Mouse (Mus musculus): ENCODE data around the gene Sod1. TPM values are rescaled to one million over a fixed set of nuclear protein-coding genes. Genes with fewer than 3 reads are reported as not detected.

Sod1 gene
- 175 and 183 TPM in 2 replicates for total RNA-seq (2014; rRNA removed)
- 1,236 and 1,259 TPM in 2 replicates for polyA plus RNA-seq (2015; fragmentation: Nextera tagmentation; extraction: Ambion mirVana)

GRCm38 (mm10) chr16:90220026-90220891 lies at the start of gene Sod1:
TSS of gene Sod1 (plus strand) at chr16:90220754.
- Histone ChIP-seq H3K27ac (ENCODE audit: low read depth, low read length) (peak within 1 kb of the TSS; percentile 87), H3K9me3 (ENCODE audit: low read length) (no peaks in the 10 kb centered on the region), H3K4me3 (ENCODE audit: low read depth, low read length) (peak within 1 kb of the TSS; percentile 95), H3K27me3 (ENCODE audit: insufficient read depth, low read length) (no peaks in the 10 kb centered on the region), H3K4me2 (ENCODE audit: low read depth, low read length, poor library complexity, severe bottlenecking) (peak within 1 kb of the TSS; percentile 59), H3K9ac (replicated peaks; ENCODE audit: low read length, poor library complexity, severe bottlenecking) (peak within 1 kb of the TSS; percentile 94), H3K36me3 (ENCODE audit: insufficient read depth, low read length) (0 out of 2 replicates have a peak, but pooled peaks cover 5% of the 10 kb centered on the region), H3K4me1 (ENCODE audit: insufficient read depth, low read length) (peaks cover 8% of the 10 kb centered on the region; the same call in 1 of the 2 replicates)
- 1% methylated on average over 55 of the region's 63 CpGs for WGBS
- ATAC-seq (ENCODE audit: low FRiP score) = peak; percentile 92
- no peak for TF ChIP-seq CTCF (IDR thresholded peaks at IDR 0.05)
- DNase-seq (ENCODE audit: low spot score) = peak; percentile 94

- DNase-seq (ENCODE audit: low spot score) = peak; percentile 32
- H3K4me1 ChIP-seq (ENCODE audit: insufficient read depth, low read length) = 0 out of 2 replicates have a peak, but pooled peaks cover 2% of the 10 kb centered on the region
- no peak overlapping the region for H3K9ac ChIP-seq (replicated peaks; ENCODE audit: low read length, poor library complexity, severe bottlenecking)
- no peak overlapping the region for H3K4me3 ChIP-seq (ENCODE audit: low read depth, low read length)
- no peak overlapping the region for H3K27ac ChIP-seq (ENCODE audit: low read depth, low read length)
- 18% methylated on average over 8 of the region's 8 CpGs for WGBS
- H3K27me3 ChIP-seq (ENCODE audit: insufficient read depth, low read length) = no peaks in the 10 kb centered on the region
- H3K9me3 ChIP-seq (ENCODE audit: low read length) = no peaks in the 10 kb centered on the region
- no peak for TF ChIP-seq CTCF (IDR thresholded peaks at IDR 0.05)
- H3K36me3 ChIP-seq (ENCODE audit: insufficient read depth, low read length) = no peaks in the 10 kb centered on the region
- peak overlapping the region; percentile 9; the same call in 1 of the 2 replicates for H3K4me2 ChIP-seq (ENCODE audit: low read depth, low read length, poor library complexity, severe bottlenecking)
- peak; percentile 52; the same call in 1 of the 2 replicates for ATAC-seq (ENCODE audit: low FRiP score)
Measured at GRCm38 (mm10) chr16:90171416-90171815, 49.1 kb upstream of the Sod1 start.

- Histone ChIP-seq H3K4me2 (ENCODE audit: low read depth, low read length, poor library complexity, severe bottlenecking) (peak overlapping the region; percentile 21), H3K27ac (ENCODE audit: low read depth, low read length) (peak overlapping the region; percentile 57), H3K4me1 (ENCODE audit: insufficient read depth, low read length) (0 out of 2 replicates have a peak, but pooled peaks cover under 1% of the 10 kb centered on the region), H3K27me3 (ENCODE audit: insufficient read depth, low read length) (no peaks in the 10 kb centered on the region), H3K36me3 (ENCODE audit: insufficient read depth, low read length) (no peaks in the 10 kb centered on the region), H3K9me3 (ENCODE audit: low read length) (no peaks in the 10 kb centered on the region), H3K4me3 (ENCODE audit: low read depth, low read length) (no peak overlapping the region), H3K9ac (replicated peaks; ENCODE audit: low read length, poor library complexity, severe bottlenecking) (no peak overlapping the region)
- WGBS = 15% methylated on average over 10 of the region's 10 CpGs
- peak; percentile 86 for DNase-seq (ENCODE audit: low spot score)
- peak; percentile 84 for ATAC-seq (ENCODE audit: low FRiP score)
- TF ChIP-seq CTCF (IDR thresholded peaks at IDR 0.05) = peak; percentile 63
Measured at GRCm38 (mm10) chr16:90176472-90176871, 44.1 kb upstream of the Sod1 start.

GRCm38 (mm10) chr16:90177425-90177824 lies 43.1 kb upstream of the Sod1 start:
- H3K9me3 ChIP-seq (ENCODE audit: low read length) = no peaks in the 10 kb centered on the region
- no peak overlapping the region for H3K27ac ChIP-seq (ENCODE audit: low read depth, low read length)
- no peak overlapping the region for H3K4me2 ChIP-seq (ENCODE audit: low read depth, low read length, poor library complexity, severe bottlenecking)
- no peaks in the 10 kb centered on the region for H3K27me3 ChIP-seq (ENCODE audit: insufficient read depth, low read length)
- no peaks in the 10 kb centered on the region for H3K4me1 ChIP-seq (ENCODE audit: insufficient read depth, low read length)
- no peak overlapping the region for H3K4me3 ChIP-seq (ENCODE audit: low read depth, low read length)
- no peak overlapping the region for H3K9ac ChIP-seq (replicated peaks; ENCODE audit: low read length, poor library complexity, severe bottlenecking)
- DNase-seq (ENCODE audit: low spot score) = no peak
- TF ChIP-seq CTCF (IDR thresholded peaks at IDR 0.05) = no peak
- ATAC-seq (ENCODE audit: low FRiP score) = no peak
- no peaks in the 10 kb centered on the region for H3K36me3 ChIP-seq (ENCODE audit: insufficient read depth, low read length)
- 82% methylated on average over 8 of the region's 8 CpGs for WGBS

GRCm38 (mm10) chr16:90178404-90178803 lies 42.1 kb upstream of the Sod1 start:
- Histone ChIP-seq H3K36me3 (ENCODE audit: insufficient read depth, low read length) (no peaks in the 10 kb centered on the region), H3K4me1 (ENCODE audit: insufficient read depth, low read length) (no peaks in the 10 kb centered on the region), H3K27ac (ENCODE audit: low read depth, low read length) (no peak overlapping the region), H3K9ac (replicated peaks; ENCODE audit: low read length, poor library complexity, severe bottlenecking) (no peak overlapping the region), H3K27me3 (ENCODE audit: insufficient read depth, low read length) (no peaks in the 10 kb centered on the region), H3K4me2 (ENCODE audit: low read depth, low read length, poor library complexity, severe bottlenecking) (no peak overlapping the region), H3K9me3 (ENCODE audit: low read length) (no peaks in the 10 kb centered on the region), H3K4me3 (ENCODE audit: low read depth, low read length) (no peak overlapping the region)
- ATAC-seq (ENCODE audit: low FRiP score) (no peak), DNase-seq (ENCODE audit: low spot score) (no peak)
- 94% methylated on average over 3 of the region's 3 CpGs for WGBS
- TF ChIP-seq CTCF (IDR thresholded peaks at IDR 0.05) = no peak

- Histone ChIP-seq H3K4me3 (ENCODE audit: low read depth, low read length) (no peak overlapping the region), H3K9me3 (ENCODE audit: low read length) (no peaks in the 10 kb centered on the region), H3K4me1 (ENCODE audit: insufficient read depth, low read length) (no peaks in the 10 kb centered on the region), H3K36me3 (ENCODE audit: insufficient read depth, low read length) (no peaks in the 10 kb centered on the region), H3K27me3 (ENCODE audit: insufficient read depth, low read length) (no peaks in the 10 kb centered on the region), H3K4me2 (ENCODE audit: low read depth, low read length, poor library complexity, severe bottlenecking) (no peak overlapping the region), H3K9ac (replicated peaks; ENCODE audit: low read length, poor library complexity, severe bottlenecking) (no peak overlapping the region), H3K27ac (ENCODE audit: low read depth, low read length) (no peak overlapping the region)
- WGBS = 80% methylated on average over 5 of the region's 5 CpGs
- DNase-seq (ENCODE audit: low spot score) (no peak), ATAC-seq (ENCODE audit: low FRiP score) (no peak)
- no peak for TF ChIP-seq CTCF (IDR thresholded peaks at IDR 0.05)
Measured at GRCm38 (mm10) chr16:90179892-90180291, 40.7 kb upstream of the Sod1 start.

Data from midbrain, postnatal 0 days (tissue).